Mouse (Mus musculus): Measurements from ENCODE around the gene Dennd5a.
A peak's percentile ranks its signal among the peaks of the same experiment; 100 is the strongest.

Dennd5a gene

GRCm38 (mm10) chr7:109963707-109964106, 3.4 kb upstream of the Dennd5a start:
- no peak for DNase-seq (ENCODE audit: low spot score)

- DNase-seq (ENCODE audit: low spot score) = no peak
Measured at GRCm38 (mm10) chr7:109962596-109962995, 2.3 kb upstream of the Dennd5a start.

GRCm38 (mm10) chr7:109961570-109961969, 1.3 kb upstream of the Dennd5a start:
- no peak for DNase-seq (ENCODE audit: low spot score)

GRCm38 (mm10) chr7:109960613-109961154, 414 bp upstream of the Dennd5a start:
- DNase-seq (ENCODE audit: low spot score) = no peak

GRCm38 (mm10) chr7:109958843-109959715, 1.2 kb downstream of the Dennd5a start:
- DNase-seq (ENCODE audit: low spot score) = no peak

- no peak for DNase-seq (ENCODE audit: low spot score)
Measured at GRCm38 (mm10) chr7:109957996-109958789, 2.1 kb downstream of the Dennd5a start.

GRCm38 (mm10) chr7:109954622-109955401, 5.5 kb downstream of the Dennd5a start:
- DNase-seq (ENCODE audit: low spot score) = no peak

- DNase-seq (ENCODE audit: low spot score) = no peak
Measured at GRCm38 (mm10) chr7:109951297-109951696, 9.0 kb downstream of the Dennd5a start.

GRCm38 (mm10) chr7:109944421-109945034, 15.7 kb downstream of the Dennd5a start:
- DNase-seq (ENCODE audit: low spot score) = no peak

GRCm38 (mm10) chr7:109929628-109930027, 30.6 kb downstream of the Dennd5a start:
- no peak for DNase-seq (ENCODE audit: low spot score)

GRCm38 (mm10) chr7:109928365-109928764, 31.9 kb downstream of the Dennd5a start:
- no peak for DNase-seq (ENCODE audit: low spot score)

GRCm38 (mm10) chr7:109924965-109925364, 35.3 kb downstream of the Dennd5a start:
- DNase-seq (ENCODE audit: low spot score) = no peak

GRCm38 (mm10) chr7:109922889-109923288, 37.4 kb downstream of the Dennd5a start:
- no peak for DNase-seq (ENCODE audit: low spot score)

- DNase-seq (ENCODE audit: low spot score) = no peak
Measured at GRCm38 (mm10) chr7:109906165-109906564, 54.1 kb downstream of the Dennd5a start.

GRCm38 (mm10) chr7:109900921-109901320, 59.3 kb downstream of the Dennd5a start:
- no peak for DNase-seq (ENCODE audit: low spot score)

- no peak for DNase-seq (ENCODE audit: low spot score)
Measured at GRCm38 (mm10) chr7:109898911-109899310, 61.4 kb downstream of the Dennd5a start.

GRCm38 (mm10) chr7:109892530-109892929, 67.7 kb downstream of the Dennd5a start:
- peak; percentile 80 for DNase-seq (ENCODE audit: low spot score)

GRCm38 (mm10) chr7:109891786-109892185, 68.5 kb downstream of the Dennd5a start:
- no peak for DNase-seq (ENCODE audit: low spot score)

- no peak for DNase-seq (ENCODE audit: low spot score)
Measured at GRCm38 (mm10) chr7:109890256-109890655, 70.0 kb downstream of the Dennd5a start.

- DNase-seq (ENCODE audit: low spot score) = no peak
Measured at GRCm38 (mm10) chr7:109889300-109889699, 71.0 kb downstream of the Dennd5a start.

GRCm38 (mm10) chr7:109886249-109886648, 74.0 kb downstream of the Dennd5a start:
- no peak for DNase-seq (ENCODE audit: low spot score)

All from urinary bladder, postnatal 14 days (tissue).